Mouse (Mus musculus) kidney, postnatal 14 days (tissue): ENCODE data around the gene A730049H05Rik.

Experiments used
- DNase-seq: peaks from one replicate; pipeline ENCODE4 v3.0.0; 2022; ENCODE audit warnings: mixed read lengths

A730049H05Rik gene

DNA sequence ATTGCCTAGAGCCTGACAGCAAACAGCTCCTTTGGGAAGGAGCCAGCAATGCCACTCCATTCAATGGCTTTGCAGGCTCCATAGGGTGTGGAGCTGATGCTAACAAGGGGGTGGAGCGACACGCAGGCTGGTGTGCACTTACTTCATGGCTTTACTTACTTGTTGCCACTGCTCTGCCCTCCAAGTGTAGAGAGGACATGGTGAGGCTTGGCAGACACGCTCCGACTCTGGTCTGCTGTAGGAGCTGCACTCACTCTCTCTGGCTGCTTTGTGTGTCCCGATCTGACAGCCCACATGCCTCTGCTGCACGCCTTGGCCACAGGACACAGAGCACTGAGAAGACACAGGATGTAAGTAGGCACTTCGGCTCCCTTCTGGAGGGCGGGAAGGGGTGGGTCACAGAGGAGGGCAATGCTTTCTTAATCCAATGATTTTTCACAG, at the start of gene A730049H05Rik:
A730049H05Rik (plus strand) TSS at position 168 of the 441 bp plus-strand sequence.
- DNase-seq, result peak; percentile 42

DNA sequence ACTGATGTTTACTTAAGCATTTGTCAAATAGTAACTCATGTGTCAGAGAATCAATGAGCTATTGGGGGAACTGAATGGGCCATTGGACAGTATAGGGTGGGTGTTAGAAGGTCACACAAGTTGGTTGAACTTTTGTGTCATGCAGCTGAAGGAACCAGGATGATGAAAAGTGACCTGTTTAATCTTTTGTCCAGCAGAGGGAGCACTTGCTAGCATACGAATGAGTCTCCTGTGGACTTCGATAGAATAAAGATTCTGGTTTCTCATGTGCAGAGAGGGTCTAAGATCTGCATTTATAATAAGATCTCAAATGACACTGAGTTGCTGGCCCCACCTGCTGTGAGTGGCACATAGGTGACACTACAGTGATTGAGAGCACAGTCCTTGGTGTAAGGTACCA, 39.9 kb upstream of the A730049H05Rik start:
- DNase-seq, result peak; percentile 58

DNA sequence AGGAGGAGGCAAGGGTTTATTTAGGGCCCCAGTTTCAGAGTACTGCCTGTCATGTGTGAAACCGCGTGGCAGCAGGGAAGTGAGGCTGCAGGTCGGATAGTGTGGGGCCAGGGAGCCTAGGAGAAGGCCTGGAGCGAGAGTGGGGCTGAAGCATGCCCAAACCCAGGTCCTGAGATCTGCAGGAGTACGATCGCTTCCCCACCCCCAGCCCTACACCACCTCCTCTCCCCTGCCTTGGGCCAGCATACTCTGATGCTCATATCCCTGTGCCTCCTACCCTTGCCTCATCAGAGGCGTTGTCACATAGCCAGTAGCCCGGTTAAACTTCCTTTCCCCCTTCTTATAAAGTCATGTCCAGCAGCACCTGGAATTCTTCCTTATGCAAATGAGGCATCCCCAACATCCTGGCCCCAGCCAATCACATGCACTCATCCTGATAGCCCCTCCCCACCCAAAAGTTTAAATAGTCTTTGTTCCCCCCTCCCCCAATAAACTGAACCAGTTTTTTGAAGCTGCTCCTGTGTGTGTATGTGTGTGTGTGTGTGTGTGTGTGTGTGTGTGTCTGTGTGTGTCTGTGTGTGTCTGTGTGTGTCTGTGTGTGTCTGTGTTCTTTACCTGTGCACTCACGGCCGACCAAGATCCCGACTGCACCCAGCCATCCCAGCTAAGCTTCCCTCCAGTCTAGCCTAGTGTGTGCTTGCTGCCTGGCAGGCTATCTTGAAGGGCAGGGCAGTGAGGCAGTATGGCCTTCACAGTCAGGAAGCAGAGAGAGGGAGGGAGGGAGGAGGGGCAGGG, 36.9 kb upstream of the A730049H05Rik start:
- DNase-seq, result peak; percentile 22

DNA sequence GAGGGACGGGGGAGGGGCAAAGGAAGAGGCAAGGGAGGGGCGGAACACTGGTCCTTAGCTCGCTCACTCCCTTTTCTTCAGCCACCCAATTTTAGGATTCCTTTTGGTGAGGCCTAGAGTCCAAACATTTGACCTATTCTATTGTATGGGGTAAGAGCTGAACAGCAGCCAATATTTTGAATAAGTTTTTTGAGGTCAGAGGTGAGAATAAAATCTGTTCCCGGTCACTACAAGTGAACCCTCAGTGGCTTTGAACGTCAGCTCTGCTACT, 36.4 kb upstream of the A730049H05Rik start:
- DNase-seq, result no peak

DNA sequence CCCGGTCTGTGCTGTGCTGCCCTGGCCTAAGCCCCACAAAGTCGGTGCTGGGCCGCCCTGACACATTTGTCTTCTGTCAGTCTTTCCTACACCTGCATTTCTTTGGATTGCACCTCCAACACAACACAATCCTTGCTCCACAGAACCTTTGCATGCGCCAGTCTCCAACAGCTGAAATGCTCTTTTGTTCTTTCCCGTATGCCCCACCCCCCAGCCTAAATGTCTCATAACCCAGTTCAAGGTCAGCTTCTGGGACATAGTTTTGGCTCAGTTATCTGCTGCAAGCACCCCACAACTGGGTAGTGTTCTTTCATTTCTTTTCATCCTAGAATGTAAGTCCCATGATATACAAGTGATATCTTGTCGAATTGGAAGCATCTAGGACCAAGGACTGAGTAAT, 34.8 kb upstream of the A730049H05Rik start:
- no peak for DNase-seq

DNA sequence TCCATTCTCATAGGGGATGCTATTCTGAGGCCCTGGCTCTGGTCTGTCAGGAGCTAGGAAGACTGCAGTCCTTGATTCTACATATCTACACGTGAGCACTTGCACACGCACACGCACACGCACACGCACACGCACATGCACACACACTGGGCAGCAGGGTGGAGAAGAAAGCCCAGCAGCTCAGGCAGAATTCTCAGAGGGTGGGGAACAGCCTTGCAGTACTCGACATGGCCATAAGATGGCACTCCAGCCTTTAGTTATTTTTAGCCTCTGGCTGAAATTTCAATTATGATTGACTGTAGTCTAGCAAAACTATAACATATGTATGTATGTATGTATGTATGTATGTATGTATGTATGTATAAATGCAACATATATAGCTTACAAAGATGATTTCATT, 31.5 kb upstream of the A730049H05Rik start:
- peak; percentile 62 for DNase-seq

DNA sequence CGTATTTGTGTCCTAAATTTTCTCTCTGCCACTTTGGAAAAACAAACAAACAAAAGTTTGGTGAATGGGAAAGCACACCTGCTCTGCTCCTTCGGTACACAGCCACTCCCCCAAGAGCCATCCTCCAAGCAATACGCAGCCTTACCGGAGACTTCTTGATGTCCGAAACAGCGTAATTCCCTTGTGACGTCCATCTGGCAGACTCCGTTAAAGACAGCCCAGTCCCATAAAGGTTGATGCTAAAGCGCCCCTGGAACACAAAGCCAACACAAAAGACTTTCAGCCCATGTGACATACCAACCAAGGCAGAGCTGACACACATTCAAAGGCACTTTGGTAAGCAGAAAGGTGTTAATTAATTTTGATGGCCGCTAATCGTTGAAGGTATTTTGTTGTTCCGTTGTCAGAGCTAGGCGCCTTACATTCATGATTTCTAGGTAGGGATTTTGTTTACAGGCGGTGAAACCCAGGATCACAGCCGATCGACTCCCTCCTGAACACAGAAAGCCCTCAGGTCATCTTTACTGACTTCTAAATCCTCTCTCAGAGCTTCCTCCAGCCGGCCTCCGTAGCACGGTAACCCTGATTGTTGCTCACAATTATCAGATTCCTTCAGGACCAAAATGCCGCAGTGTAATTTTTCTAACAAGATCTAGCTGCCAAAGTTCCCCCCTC, 29.4 kb upstream of the A730049H05Rik start:
- no peak for DNase-seq

DNA sequence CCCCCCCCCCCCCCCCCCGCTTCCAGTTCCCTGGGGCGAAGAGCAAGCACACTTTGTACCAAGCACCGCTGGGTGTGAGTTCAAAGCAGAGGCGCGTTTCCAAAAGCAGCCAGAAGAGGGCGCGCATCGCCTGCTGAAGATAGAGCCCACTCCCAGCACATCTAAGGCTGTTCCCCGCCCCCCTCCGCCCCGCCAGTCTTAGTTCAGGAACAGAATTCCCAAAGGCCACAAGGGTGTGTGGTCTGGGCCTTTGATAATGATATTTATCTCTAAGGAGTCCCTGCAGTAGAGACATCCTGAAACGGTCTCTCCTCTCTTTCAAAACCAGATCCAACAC, 28.9 kb upstream of the A730049H05Rik start:
- peak; percentile 95 for DNase-seq

DNA sequence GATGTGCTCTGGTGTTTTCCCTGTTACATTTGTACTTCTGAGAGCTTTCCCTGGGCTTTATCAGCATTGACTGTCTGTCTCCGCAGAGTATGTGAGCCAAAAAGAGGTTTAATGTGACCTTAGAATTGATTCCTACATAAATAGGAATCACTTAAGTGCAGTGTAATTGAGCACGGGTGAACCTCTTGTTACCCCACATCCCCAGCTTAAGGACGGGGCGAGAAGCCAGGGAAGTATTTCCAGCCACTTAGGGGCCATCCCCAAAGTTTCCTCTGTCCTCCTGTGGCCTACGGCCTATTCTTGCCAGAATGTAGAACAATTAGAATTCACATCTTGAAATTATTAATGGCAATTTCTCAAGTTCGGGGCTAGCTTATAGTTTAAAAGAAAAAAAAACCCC, 22.5 kb upstream of the A730049H05Rik start:
- DNase-seq, result no peak

DNA sequence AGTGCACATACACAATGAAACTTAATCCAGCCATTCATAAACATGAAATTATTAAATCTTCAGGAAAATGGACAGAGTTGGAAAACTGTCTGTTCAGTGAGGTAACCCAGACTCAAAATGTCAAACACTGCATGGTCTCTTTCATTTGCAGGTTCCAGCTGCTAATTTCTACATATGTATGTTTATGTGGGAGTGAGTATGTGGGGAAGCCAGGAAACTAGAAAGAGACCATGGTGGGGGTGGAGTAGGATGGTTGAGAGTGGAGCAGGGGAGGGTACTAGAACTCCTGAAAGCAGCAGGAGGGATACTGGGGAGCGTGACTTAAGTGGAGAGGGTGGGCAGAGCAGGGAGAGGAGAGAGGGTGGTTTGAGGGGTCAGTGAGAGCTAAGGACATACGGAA, 14.8 kb upstream of the A730049H05Rik start:
- no peak for DNase-seq

DNA sequence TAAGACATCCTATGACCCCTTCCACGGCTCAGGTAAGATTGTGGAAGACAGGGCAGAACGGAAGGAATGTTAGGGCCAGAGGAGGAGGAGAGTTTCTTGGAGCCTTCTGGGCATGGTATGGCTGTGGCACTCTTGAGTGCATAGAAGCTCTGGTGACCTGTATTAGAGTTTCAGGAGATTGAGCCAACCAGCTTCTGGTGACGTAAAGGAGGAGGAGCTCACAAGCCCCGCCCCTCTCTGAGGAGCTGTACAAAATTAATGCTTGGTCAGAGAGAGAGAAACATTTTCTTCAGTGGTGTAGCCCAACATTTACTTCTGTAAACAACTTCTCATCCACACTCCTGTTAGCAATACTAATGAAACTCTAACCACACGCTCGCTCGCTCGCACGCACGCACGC, 13.9 kb upstream of the A730049H05Rik start:
- DNase-seq, result no peak

DNA sequence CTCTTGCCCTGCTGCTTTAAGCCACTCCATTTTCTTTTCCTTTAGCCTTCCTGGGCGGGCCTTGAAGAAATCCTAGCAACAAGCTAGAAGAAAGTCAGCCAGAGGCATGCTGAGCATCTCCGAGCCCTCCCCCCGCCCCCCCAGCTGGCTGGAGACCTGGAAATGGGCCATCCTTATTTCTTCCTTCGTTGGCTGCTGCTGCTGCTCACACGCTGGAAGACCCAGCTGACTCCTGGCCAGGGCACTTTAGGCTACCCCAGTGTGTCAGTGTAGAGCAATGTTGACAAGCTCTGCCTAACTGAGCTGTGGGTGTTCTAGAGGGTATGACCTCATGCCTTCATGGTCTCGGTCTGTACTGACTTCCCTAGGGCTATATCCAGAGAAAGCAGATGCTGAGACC, 13.1 kb upstream of the A730049H05Rik start:
- peak; percentile 64 for DNase-seq

DNA sequence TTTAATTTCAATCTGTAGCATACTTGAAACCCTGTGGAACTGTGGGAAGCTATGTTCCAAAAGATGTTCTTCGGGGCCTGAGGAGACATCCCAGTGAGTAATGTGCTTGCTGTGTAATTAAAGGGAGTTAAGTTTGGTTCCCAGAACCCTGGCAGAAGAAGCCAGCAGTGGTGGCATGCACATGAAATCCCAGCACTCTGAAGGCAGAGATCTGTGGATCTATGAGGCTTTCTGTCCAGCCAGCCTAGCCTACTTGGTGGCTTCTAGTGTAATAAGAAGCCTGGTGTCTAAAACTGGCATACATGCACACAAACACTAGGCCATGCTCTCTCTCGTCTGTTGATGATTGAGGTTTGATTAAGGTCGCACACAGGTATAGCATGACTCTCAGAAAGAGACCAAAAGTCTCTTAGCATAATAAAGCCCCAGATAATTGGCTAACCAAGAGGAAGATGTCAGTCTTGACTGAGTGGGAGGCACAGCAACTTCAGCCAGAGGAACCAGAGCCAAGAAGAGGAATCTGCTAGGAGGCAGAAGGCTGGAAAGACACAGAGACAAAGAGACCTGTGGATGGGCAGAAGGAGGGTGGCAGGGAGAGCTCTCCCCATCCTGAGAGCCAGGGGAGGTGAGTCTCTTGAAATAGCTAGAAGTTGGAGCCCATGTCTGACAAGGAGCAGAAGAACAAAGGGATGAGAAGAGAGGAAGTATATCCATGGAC, 11.9 kb upstream of the A730049H05Rik start:
- DNase-seq, result no peak

DNA sequence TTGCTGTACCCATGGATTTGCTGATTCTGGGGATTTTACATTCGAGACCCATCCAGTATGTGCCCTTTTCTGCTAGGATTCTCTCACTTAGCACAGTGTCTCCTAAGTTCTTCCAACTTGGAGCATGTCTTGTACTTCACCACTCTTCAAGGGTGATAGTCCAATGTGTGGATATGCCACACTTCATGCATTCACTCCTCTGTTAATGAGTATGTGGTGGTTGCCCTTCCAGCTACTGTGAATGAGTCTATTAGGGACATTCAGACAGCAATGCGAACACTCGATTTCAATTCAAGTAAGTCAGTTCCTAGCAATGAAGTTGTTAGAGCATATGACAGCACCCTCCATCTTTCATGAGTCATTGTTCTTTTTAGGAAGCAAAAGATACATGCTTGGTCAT, 6.5 kb upstream of the A730049H05Rik start:
- DNase-seq, result no peak

DNA sequence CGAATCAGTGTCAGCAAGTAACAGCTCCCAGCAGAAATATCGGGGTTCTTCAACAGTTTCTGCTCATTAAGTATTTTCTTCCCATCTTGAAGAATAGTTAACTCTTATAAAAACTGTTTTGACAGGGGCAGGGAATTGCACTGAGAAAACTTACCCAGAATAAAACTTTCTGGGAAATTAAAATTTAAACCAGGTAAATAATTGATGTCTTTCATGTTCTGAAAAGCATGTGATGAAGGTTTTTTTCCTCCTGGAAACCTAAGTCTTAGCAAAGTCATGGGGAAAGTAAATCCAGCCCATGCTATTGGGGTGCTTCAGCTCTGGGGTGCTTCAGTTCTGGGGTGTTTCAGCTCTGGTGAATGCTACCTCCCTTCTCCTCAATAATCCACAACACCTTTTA, 5.7 kb upstream of the A730049H05Rik start:
- no peak for DNase-seq

DNA sequence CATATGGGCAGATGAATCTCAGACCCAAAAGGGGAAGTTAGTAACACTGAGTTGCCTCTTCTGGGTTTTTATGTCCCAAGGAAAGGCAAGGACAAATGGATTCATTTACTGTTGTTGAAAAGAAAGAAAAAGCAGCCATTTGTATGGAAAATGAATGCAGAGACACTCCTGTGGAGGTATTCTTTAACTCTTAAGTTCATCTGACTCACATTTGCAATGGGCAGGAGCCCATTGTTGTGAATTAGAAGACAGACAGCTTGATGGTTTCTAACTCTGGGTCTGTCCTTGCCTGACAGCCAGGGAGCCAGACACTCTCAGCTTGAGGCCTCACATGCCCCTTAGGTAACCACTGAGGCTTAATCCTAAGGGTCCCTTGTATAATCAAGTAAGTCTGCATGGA, 4.7 kb upstream of the A730049H05Rik start:
- no peak for DNase-seq

DNA sequence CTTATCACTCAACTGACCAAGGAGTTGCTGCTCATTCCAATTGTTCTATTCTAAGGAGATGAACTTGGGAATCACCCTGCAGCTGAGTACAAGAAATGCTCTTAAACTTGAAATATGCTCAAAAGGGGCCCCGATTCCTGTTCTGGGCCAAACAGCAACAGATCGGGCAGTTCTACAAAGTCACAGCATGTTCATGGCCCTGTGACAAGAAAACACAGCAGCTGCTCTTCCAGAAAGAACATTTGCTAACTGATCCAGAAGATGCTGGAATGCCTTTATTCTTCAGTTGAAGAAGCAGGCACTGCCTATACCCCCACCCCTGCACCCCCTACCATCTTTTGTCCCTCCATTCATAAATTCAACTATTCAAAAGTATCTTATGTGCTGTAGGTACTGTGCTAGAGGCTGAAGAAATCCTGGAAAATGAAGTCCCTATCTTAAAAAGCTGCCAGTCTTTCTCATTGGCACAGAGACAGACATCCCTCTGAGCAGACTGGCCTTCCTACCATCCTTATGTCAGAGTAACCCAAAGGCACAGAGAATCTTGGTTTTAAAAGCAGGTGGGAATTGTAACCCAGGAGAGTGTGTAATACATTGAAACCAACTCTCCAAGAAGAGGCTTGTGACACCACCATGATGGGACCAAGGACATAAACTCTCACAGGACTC, 3.4 kb upstream of the A730049H05Rik start:
- peak; percentile 69 for DNase-seq

DNA sequence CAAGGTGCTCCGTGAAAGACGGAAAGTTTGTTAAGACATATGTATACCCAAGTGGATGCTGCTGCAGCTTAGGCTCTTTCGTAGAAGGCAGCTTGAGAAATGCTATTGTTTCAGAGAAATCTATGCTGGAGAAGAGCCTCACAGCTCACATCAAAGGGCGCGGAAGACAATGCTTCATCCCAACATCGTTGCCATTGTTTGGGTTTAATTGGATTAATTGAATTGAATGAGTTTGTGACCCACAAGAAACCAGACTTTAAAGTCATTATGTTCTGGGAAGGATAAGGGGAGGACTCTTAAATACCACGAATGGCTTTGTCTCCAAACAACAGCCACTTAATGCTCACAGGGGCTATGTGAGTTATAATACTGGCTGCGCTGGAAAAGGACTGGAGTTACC, 1.4 kb downstream of the A730049H05Rik start:
- no peak for DNase-seq

DNA sequence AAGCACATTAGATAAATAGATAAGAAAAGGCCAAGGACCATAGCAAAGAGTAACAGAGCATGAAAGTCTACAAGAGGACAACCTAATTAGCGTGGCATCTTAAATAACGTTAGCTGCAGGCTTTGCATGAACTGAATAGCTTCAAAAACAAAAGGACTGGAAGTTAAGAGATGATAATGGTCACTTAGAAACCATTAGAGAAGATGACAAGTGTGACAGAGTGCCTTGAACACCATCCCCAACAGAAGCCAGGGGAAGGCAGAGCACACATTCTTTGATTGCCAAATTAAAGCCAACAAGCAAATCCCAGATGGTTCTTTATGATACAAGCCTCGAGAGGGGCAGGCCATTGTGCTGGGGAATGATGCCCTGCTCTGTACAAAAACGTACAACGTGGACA, 5.3 kb downstream of the A730049H05Rik start:
- no peak for DNase-seq

DNA sequence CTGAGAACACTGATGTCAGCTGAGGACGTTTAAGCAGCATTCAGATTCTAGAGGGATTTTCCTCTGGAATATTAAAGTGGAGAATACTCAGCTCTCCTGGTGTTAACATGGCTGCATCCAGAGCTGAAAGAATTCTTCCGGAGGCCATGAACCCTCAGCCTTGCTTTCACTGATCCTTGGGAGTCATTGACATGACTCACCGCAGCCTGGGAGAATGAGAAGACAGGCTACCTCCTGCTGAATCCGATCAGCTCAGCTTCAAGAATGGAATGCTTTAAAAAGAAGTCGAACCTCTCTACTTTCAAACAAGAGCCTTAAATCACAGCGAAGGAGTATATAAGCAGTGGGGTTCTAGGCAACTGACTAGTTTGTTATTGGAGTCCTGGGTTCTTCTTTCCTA, 5.7 kb downstream of the A730049H05Rik start:
- DNase-seq, result no peak

DNA sequence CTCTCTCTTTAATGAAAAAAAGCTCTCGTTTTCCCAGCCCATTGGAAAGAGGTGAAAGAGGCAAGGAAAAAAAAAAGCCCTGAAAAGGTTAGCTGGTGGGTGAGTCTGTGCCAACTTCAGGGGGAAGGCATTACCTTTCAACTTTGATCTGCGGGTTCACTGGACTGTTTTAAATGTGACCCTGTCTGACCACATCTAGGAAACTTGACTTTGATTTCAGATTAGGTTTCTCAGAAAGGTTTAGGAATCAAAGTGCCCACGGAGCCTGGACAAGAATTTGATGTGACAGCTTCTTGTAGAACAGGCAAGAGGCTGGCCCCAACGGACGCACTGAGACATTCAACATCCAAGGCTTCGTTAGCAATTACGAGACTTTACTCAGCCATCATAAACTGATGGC, 7.7 kb downstream of the A730049H05Rik start:
- DNase-seq, result peak; percentile 7

DNA sequence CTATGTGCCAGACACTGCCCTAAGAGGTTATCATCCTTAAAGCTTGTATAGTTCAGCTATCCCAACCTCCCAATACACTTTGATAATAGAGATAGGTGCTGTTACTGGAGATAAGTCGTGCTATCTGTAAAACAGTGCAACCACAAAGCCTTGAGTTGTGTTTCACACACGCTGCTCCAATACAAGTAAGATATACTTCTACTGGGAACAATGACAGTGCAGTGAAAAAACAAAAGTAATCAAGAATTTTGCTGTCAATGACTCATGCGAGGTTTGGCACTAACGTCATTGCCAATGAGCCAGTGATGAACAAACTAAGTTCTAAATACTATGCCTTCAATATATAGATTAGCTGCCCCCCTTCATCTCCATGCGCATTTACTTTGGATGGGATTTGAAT, 10.3 kb downstream of the A730049H05Rik start:
- DNase-seq, result no peak

DNA sequence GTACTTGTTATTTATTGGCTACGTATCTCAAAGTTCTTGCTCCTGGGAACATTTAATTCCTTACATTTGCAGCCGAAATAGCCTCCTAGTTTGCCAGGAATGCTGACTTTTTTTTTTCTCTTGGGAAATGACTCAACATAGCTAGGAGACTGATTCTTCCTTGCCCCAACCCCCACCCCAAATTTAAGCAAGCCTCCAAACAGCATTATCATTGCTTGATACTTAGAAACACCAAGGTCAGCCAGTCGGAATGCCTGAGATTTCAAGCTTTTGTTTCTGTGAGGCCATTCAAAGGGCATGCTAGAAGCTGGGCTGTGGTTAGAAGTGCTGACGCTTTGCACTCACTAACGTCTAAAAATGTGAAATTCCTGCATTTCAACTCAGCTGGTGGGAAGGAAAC, 11.1 kb downstream of the A730049H05Rik start:
- peak; percentile 48 for DNase-seq

DNA sequence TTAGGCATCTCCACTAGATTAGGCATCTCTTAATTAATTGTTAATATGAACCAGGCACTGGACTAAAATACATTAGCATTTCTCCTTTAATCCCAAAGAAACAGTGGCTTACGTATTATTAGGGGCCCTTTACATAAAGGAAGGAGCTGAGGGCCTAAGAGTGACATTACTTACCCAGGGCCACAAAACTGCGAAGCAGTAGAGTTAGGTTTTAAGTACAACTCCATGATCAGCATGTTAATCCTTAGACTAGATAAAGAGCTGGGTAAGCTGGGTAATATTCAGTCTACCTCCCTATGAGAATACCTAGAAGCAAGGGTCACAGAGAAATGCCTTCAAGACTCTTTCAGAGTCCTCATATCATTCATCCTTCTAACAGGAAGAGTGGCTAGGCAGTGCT, 12.9 kb downstream of the A730049H05Rik start:
- no peak for DNase-seq
